Mouse (Mus musculus) thymus, adult 18-20 months (tissue): ENCODE data around the gene Ccdc151.

ENCODE experiments used
- DNase-seq, 2 experiments: peaks; one replicate each; pipeline ENCODE4 v3.0.0; 2022; ENCODE audit warnings: mixed read lengths in 2 of 2

Ccdc151 gene

DNA sequence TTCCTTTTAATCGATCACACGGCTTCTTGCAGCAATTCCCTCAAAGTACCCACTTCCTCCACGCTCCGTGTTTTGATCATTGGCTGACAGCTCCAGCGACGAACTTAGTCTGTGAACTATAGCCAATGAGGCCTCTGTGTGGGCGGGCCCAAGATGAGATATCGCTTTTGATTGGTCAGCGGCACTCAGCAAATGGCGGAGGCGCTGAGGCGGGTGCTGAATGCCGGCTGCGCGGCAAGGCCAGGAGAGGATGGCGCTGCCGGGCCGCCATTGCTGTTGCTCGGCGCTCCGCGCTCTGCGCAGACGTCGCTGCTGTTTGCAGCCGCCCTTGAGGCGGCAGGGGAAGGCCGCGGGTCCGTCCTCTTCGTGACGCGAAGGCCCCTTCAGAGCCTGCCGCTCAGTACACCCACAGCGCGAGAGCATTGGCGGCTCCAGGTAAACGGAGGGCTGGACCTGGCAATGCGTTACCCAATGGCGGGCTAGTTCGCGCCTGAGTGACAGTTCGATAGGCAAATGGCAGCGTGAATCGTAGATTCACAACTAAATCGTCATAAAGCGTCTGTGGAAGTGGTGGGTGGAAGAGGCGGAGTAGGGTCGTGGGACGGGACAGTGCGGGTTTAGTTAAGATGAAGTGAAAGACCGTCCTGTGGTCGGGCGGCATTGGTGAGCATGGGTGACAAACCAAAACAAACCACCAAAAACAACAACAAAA, 46.7 kb downstream of the Ccdc151 start, which contains the start of gene Swsap1:
Gene Swsap1 (plus strand): TSS at position 186 of the 712 bp plus-strand sequence.
- peak; percentile 95 to 98 for DNase-seq

DNA sequence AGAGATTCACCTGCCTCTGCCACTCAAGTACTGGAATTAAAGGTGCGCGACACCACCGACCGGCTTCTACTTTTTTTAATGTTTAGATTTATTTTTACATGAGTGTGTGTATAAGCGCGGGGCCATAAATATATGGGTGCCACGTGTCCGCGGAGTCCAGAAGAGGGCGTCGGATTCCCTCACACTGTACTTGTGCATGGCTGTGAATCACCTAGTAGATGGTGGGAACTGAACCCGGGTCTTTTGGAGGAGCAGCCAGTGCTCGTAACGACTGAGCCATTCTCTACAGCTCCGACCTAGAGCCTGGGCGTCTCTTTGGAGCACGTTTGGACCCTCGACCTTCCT, 47.2 kb downstream of the Ccdc151 start:
- DNase-seq: no peak

- DNase-seq: no peak
These were observed 47.8 kb downstream of the Ccdc151 start for GRCm38 (mm10) chr9:21954635-21955034.

GRCm38 (mm10) chr9:21953600-21953999, 48.8 kb downstream of the Ccdc151 start:
- no peak for DNase-seq

DNA sequence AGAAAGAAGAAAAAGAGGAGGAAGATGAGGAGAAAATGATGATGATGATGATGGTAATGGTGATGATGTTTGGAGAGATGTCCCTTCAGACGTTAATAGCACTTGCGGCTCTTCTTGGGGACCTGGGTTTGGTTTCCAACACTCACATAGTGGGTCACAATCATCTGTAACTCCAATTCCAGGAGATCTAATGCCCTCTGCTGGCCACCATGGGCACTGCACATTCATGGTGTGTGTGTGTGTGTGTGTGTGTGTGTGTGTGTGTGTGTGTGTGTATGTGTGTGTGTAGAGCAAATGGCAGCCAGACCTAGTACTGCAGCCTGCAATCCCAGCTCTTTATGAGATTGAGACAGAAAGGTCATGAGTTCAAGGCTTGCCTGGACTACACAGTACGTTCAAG, 50.5 kb downstream of the Ccdc151 start:
- DNase-seq: no peak

- DNase-seq: no peak
These were observed 52.1 kb downstream of the Ccdc151 start for GRCm38 (mm10) chr9:21950322-21950721.

- DNase-seq: no peak
These were observed 53.6 kb downstream of the Ccdc151 start for GRCm38 (mm10) chr9:21948790-21949189.

DNA sequence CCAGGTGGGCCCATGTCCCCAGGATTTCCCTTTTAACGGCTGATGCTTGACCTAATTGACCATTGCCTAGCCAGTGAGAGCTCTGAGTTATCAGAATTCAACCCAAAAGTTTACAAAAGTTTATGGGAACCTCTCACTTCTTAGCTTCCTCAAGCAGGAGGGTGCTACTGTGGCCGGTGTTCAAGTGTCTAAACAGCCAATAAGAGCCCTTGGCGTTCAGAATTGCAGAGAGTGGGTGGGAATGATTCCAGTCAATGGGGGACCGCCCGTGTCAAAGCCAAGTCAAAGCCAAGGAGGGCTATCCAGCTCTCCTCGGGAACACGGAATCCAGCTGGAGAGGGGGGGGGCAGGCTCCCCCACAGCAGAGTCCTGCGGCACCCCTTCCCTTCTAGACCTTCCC, 54.3 kb downstream of the Ccdc151 start:
- no peak for DNase-seq

DNA sequence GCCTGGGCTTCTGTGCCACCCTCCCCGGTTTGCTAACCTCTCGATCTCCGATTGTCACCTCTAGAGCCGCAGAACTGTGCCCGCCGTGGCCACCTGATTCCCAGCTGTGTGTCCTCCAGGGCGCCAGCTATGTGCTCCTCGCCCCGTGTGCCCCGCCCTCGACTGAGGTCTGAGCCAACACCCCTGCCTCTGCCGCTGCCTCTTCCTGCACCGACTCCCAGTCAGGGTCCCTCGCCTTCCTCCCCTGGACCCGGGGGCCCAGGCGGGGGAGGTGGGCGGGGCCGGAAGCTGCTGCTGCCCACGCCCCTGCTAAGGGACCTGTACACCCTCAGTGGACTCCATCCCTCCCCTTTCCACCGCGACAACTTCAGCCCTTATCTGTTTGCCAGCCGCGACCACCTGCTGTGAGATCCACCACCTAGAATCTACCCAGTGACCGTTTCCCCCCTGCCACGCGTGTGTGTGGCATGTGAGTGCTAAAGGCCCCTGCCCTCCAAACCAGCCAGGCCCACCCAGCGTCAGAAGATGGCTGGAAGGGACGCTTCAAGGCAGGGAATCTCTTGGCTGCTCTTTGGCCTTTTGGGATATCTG, 54.8 kb downstream of the Ccdc151 start:
- DNase-seq: no peak

- DNase-seq: no peak
These were observed 58.2 kb downstream of the Ccdc151 start for GRCm38 (mm10) chr9:21944267-21944666.

GRCm38 (mm10) chr9:21943638-21944037, 58.8 kb downstream of the Ccdc151 start:
- DNase-seq: no peak

DNA sequence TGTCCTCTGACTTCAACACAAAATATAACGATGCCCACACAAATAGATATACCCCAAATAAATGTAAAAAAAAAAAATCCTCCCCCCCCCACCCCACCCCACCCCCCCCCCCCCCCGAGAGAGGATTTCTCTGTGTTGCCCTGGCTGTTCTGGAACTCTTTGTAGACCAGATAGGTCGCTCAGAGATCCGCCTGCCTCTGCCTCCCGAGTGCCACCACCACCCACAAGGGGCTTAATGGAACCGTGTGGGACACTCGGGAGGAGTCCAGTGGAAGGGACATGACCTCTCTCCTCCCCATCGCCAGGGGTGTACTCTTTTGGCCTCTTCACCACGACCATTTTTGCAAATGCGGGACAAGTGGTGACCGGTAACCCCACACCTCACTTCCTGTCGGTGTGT, 59.4 kb downstream of the Ccdc151 start:
- DNase-seq: no peak
